Mouse (Mus musculus): ENCODE measurements around the gene Gsg1l. TPM values are rescaled to one million over a fixed set of nuclear protein-coding genes. Genes with fewer than 3 reads are reported as not detected.

Gsg1l gene
- polyA plus RNA-seq, 1 experiment from 2014 or later, result 0.65 TPM

- no peaks in the 10 kb centered on the region for H3K36me3 ChIP-seq (ENCODE audit: control insufficient read depth, insufficient read depth, low read length)
- H3K4me2 ChIP-seq (replicated peaks; ENCODE audit: low read depth, low read length), result no peak overlapping the region
- H3K9ac ChIP-seq (replicated peaks; ENCODE audit: low read depth, low read length), result no peak overlapping the region
- H3K4me3 ChIP-seq (ENCODE audit: low read depth, low read length), result no peak overlapping the region
- H3K4me1 ChIP-seq (ENCODE audit: control insufficient read depth, insufficient read depth, low read length), result peaks cover 6% of the 10 kb centered on the region; the same call in 1 of the 2 replicates
- no peak overlapping the region for H3K27ac ChIP-seq (ENCODE audit: low read length)
- H3K9me3 ChIP-seq (ENCODE audit: control insufficient read depth, low read depth, low read length), result no peaks in the 10 kb centered on the region
- peaks cover 15% of the 10 kb centered on the region for H3K27me3 ChIP-seq (ENCODE audit: control insufficient read depth, insufficient read depth, low read length)
- ATAC-seq (ENCODE audit: insufficient number of reproducible peaks, insufficient read depth, low FRiP score, low read depth), result no peak
- 54% methylated on average over 10 of the region's 10 CpGs for WGBS
These were observed 5.4 kb upstream of the Gsg1l start for GRCm38 (mm10) chr7:126087602-126088001.

- no peaks in the 10 kb centered on the region for H3K9me3 ChIP-seq (ENCODE audit: control insufficient read depth, low read depth, low read length)
- no peak overlapping the region for H3K4me3 ChIP-seq (ENCODE audit: low read depth, low read length)
- WGBS, result 18% methylated on average over 6 of the region's 6 CpGs
- H3K36me3 ChIP-seq (ENCODE audit: control insufficient read depth, insufficient read depth, low read length), result no peaks in the 10 kb centered on the region
- no peak overlapping the region for H3K27ac ChIP-seq (ENCODE audit: low read length)
- H3K4me1 ChIP-seq (ENCODE audit: control insufficient read depth, insufficient read depth, low read length), result peaks cover 6% of the 10 kb centered on the region
- no peak for ATAC-seq (ENCODE audit: insufficient number of reproducible peaks, insufficient read depth, low FRiP score, low read depth)
- peaks cover 26% of the 10 kb centered on the region for H3K27me3 ChIP-seq (ENCODE audit: control insufficient read depth, insufficient read depth, low read length)
- H3K9ac ChIP-seq (replicated peaks; ENCODE audit: low read depth, low read length), result no peak overlapping the region
- no peak overlapping the region for H3K4me2 ChIP-seq (replicated peaks; ENCODE audit: low read depth, low read length)
These were observed 4.1 kb upstream of the Gsg1l start for GRCm38 (mm10) chr7:126086321-126086741.

DNA sequence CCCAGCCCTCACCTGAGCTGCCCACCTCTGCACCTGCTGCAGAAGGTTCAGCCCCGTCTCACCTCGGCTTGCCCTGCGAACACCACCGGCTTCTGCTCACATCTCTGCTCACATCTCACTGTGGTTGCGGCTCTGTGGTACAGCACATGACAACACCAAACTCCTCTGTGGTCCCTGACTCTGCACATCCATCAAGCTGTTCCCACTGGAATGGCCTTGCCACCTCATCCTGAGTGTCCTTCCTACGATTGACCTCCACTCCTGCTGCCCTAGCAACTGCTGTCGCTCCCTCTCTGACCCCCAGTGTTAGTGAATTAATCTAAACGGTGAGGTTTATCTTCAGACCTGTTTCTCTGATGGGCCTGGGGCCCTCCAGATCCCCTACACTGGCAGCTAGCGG is 2.9 kb upstream of the Gsg1l start:
- Histone ChIP-seq H3K36me3 (ENCODE audit: control insufficient read depth, insufficient read depth, low read length) (no peaks in the 10 kb centered on the region), H3K9ac (replicated peaks; ENCODE audit: low read depth, low read length) (no peak overlapping the region), H3K4me2 (replicated peaks; ENCODE audit: low read depth, low read length) (no peak overlapping the region), H3K4me1 (ENCODE audit: control insufficient read depth, insufficient read depth, low read length) (peaks cover 6% of the 10 kb centered on the region), H3K27me3 (ENCODE audit: control insufficient read depth, insufficient read depth, low read length) (peaks cover 38% of the 10 kb centered on the region), H3K9me3 (ENCODE audit: control insufficient read depth, low read depth, low read length) (no peaks in the 10 kb centered on the region), H3K4me3 (ENCODE audit: low read depth, low read length) (no peak overlapping the region), H3K27ac (ENCODE audit: low read length) (no peak overlapping the region)
- ATAC-seq (ENCODE audit: insufficient number of reproducible peaks, insufficient read depth, low FRiP score, low read depth), result no peak
- 85% methylated on average over 9 of the region's 9 CpGs for WGBS

DNA sequence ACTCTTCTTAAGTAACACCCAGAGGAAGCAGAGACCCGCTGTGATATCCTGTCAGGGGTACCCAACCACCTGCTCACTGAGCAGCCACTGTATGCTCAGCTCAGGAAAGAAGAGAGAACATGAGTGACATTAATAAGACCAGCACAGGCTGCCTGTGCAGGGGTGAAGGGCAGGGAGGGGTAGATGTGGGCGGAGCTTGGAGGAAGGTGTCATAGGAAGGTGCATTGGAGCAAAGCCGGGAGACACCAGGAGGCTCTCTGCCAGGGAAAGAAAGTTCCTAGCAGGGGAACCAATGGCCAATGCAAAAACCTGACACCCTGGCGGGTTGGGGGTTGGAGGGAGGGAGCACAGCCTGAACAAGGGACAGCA is 1.8 kb upstream of the Gsg1l start:
- no peak overlapping the region for H3K9ac ChIP-seq (replicated peaks; ENCODE audit: low read depth, low read length)
- H3K4me3 ChIP-seq (ENCODE audit: low read depth, low read length), result no peak overlapping the region
- H3K4me2 ChIP-seq (replicated peaks; ENCODE audit: low read depth, low read length), result no peak overlapping the region
- peaks cover 38% of the 10 kb centered on the region for H3K27me3 ChIP-seq (ENCODE audit: control insufficient read depth, insufficient read depth, low read length)
- H3K4me1 ChIP-seq (ENCODE audit: control insufficient read depth, insufficient read depth, low read length), result peaks cover 6% of the 10 kb centered on the region
- no peak overlapping the region for H3K27ac ChIP-seq (ENCODE audit: low read length)
- no peaks in the 10 kb centered on the region for H3K36me3 ChIP-seq (ENCODE audit: control insufficient read depth, insufficient read depth, low read length)
- 24% methylated on average over 4 of the region's 4 CpGs for WGBS
- H3K9me3 ChIP-seq (ENCODE audit: control insufficient read depth, low read depth, low read length), result no peaks in the 10 kb centered on the region
- no peak for ATAC-seq (ENCODE audit: insufficient number of reproducible peaks, insufficient read depth, low FRiP score, low read depth)

DNA sequence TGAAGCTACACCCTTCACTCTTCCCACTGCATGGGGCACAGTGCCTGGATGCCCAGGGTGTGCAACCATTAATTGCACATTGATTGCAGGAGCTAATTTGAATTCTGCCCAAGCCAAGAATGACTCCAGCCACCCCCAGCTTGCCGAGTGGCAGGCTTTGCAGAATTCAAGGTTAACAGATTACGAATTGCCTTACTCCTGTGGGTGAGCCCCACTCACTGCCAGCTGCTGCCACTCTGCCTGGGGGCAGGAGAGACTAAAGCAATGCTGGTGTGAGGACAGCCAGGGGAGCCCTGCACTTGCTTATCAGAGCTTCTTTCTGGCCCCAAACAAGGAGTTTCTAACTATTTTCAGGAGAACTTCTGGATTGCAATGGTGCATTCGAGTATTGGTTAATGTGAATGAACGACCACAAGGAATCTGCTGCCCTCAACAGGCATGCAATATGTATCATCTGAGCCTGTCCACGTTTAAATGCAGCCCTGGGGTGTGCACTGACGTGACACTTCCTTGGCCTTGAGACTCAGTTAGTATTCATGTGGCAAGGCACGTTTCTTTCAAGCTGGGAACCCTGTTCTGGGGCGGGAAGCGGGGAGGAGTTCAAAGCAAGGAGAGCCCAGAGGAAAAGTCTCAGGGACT is 1.2 kb upstream of the Gsg1l start:
- H3K9ac ChIP-seq (replicated peaks; ENCODE audit: low read depth, low read length), result no peak overlapping the region
- no peak overlapping the region for H3K4me3 ChIP-seq (ENCODE audit: low read depth, low read length)
- H3K36me3 ChIP-seq (ENCODE audit: control insufficient read depth, insufficient read depth, low read length), result no peaks in the 10 kb centered on the region
- H3K27me3 ChIP-seq (ENCODE audit: control insufficient read depth, insufficient read depth, low read length), result peaks cover 38% of the 10 kb centered on the region
- H3K9me3 ChIP-seq (ENCODE audit: control insufficient read depth, low read depth, low read length), result no peaks in the 10 kb centered on the region
- no peak for ATAC-seq (ENCODE audit: insufficient number of reproducible peaks, insufficient read depth, low FRiP score, low read depth)
- no peak overlapping the region for H3K27ac ChIP-seq (ENCODE audit: low read length)
- WGBS, result 20% methylated on average over 9 of the region's 9 CpGs
- H3K4me1 ChIP-seq (ENCODE audit: control insufficient read depth, insufficient read depth, low read length), result peaks cover 6% of the 10 kb centered on the region
- no peak overlapping the region for H3K4me2 ChIP-seq (replicated peaks; ENCODE audit: low read depth, low read length)

DNA sequence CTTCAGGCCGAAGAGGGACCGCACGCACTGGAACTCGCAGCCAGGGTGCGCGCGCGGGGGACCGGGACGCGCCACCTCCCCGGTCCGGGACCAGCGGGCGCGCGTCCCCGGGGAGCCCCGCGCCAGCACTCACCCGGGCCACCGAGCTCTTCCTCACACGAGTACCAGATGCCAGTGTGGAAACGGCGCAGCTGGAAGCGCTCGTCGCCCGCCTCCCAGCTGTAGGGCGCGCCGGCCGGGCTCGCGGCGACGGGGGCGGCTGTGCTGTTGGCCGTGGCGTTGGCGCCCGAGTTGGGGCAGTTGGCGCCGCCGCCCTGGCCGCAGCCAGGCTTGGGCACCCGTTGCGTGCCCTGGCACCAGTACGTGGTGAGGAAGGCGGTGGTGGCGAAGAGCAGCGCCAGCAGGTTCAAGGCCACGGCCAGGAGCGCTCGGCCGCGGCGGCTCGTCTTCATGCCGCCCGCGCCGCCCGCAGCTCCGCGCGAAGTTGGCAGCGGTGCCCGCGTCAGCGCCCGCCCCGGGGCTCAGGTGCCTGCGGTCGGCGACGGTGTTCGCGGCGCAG is 405 bp downstream of the Gsg1l start:
- ATAC-seq (ENCODE audit: insufficient number of reproducible peaks, insufficient read depth, low FRiP score, low read depth), result no peak

GRCm38 (mm10) chr7:126080949-126081654 is 1.1 kb downstream of the Gsg1l start:
- Histone ChIP-seq H3K9ac (replicated peaks; ENCODE audit: low read depth, low read length) (no peak overlapping the region; the same call in 1 of the 2 replicates), H3K9me3 (ENCODE audit: control insufficient read depth, low read depth, low read length) (no peaks in the 10 kb centered on the region), H3K27ac (ENCODE audit: low read length) (no peak overlapping the region), H3K4me3 (ENCODE audit: low read depth, low read length) (peak overlapping the region; percentile 51), H3K4me2 (replicated peaks; ENCODE audit: low read depth, low read length) (peak overlapping the region; percentile 99), H3K36me3 (ENCODE audit: control insufficient read depth, insufficient read depth, low read length) (no peaks in the 10 kb centered on the region), H3K4me1 (ENCODE audit: control insufficient read depth, insufficient read depth, low read length) (peaks cover 2% of the 10 kb centered on the region), H3K27me3 (ENCODE audit: control insufficient read depth, insufficient read depth, low read length) (peaks cover 38% of the 10 kb centered on the region)
- 21% methylated on average over 16 of the region's 16 CpGs for WGBS
- no peak for ATAC-seq (ENCODE audit: insufficient number of reproducible peaks, insufficient read depth, low FRiP score, low read depth)

More for the DNA sequence above, 405 bp downstream of the Gsg1l start:
- under 1% methylated on average over 71 of the region's 80 CpGs for WGBS
- Histone ChIP-seq H3K4me2 (replicated peaks; ENCODE audit: low read depth, low read length) (peak overlapping the region; percentile 99), H3K4me3 (ENCODE audit: low read depth, low read length) (peak overlapping the region; percentile 51), H3K36me3 (ENCODE audit: control insufficient read depth, insufficient read depth, low read length) (no peaks in the 10 kb centered on the region), H3K9me3 (ENCODE audit: control insufficient read depth, low read depth, low read length) (no peaks in the 10 kb centered on the region), H3K4me1 (ENCODE audit: control insufficient read depth, insufficient read depth, low read length) (peaks cover 6% of the 10 kb centered on the region), H3K27ac (ENCODE audit: low read length) (no peak overlapping the region), H3K27me3 (ENCODE audit: control insufficient read depth, insufficient read depth, low read length) (peaks cover 38% of the 10 kb centered on the region), H3K9ac (replicated peaks; ENCODE audit: low read depth, low read length) (no peak overlapping the region; the same call in 1 of the 2 replicates)

GRCm38 (mm10) chr7:126076935-126077334 is 5.3 kb downstream of the Gsg1l start:
- H3K4me3 ChIP-seq (ENCODE audit: low read depth, low read length), result no peak overlapping the region
- no peak overlapping the region for H3K9ac ChIP-seq (replicated peaks; ENCODE audit: low read depth, low read length)
- no peaks in the 10 kb centered on the region; the same call in 1 of the 2 replicates for H3K4me1 ChIP-seq (ENCODE audit: control insufficient read depth, insufficient read depth, low read length)
- H3K27me3 ChIP-seq (ENCODE audit: control insufficient read depth, insufficient read depth, low read length), result peaks cover 18% of the 10 kb centered on the region
- H3K27ac ChIP-seq (ENCODE audit: low read length), result no peak overlapping the region
- H3K36me3 ChIP-seq (ENCODE audit: control insufficient read depth, insufficient read depth, low read length), result no peaks in the 10 kb centered on the region
- no peak overlapping the region for H3K4me2 ChIP-seq (replicated peaks; ENCODE audit: low read depth, low read length)
- ATAC-seq (ENCODE audit: insufficient number of reproducible peaks, insufficient read depth, low FRiP score, low read depth), result no peak
- 86% methylated on average over 1 of the region's 1 CpGs for WGBS
- no peaks in the 10 kb centered on the region for H3K9me3 ChIP-seq (ENCODE audit: control insufficient read depth, low read depth, low read length)

Data from stomach, embryonic 14.5 days (tissue).